Mouse (Mus musculus) stomach, postnatal 0 days (tissue): ENCODE measurements around the gene Pkd1l3.

Source experiments
- CTCF ChIP-seq: IDR thresholded peaks from 2 replicates; pipeline ENCODE4 v1.5.1; 2016; ENCODE audit warnings: antibody characterized with exemption, low read depth, mild to moderate bottlenecking, moderate library complexity
- EP300 ChIP-seq: optimal IDR thresholded peaks from 2 replicates; pipeline ENCODE3; 2016; ENCODE audit warnings: antibody characterized with exemption

DNA sequence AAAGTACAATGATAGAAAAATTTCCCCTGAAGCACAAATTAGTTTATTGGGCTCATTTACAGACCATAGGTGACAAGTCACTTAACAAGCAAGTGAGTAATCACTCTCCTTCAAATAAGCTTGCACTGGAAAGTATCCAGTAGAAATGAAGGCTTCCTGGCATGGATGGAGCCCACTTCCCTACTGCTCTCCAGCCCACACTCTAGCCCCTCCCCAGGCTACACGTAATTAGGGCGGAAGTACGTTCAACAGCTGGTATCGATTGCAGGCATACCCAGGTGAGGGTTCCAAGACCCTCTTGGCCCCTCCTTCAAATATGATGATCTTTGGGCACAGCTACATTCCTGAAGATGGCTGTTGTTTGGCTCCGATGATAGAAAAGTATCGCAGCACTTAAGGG is 79.8 kb downstream of the Pkd1l3 start:
- no peak for TF ChIP-seq CTCF
- TF ChIP-seq EP300: no peak
